Mouse (Mus musculus) ovary, postnatal 10 days (tissue): ENCODE results near the gene Irgm2.

ENCODE experiments used
- DNase-seq: peaks from one replicate; pipeline ENCODE4 v3.0.0; 2022; ENCODE audit warnings: low spot score

Irgm2 gene

DNA sequence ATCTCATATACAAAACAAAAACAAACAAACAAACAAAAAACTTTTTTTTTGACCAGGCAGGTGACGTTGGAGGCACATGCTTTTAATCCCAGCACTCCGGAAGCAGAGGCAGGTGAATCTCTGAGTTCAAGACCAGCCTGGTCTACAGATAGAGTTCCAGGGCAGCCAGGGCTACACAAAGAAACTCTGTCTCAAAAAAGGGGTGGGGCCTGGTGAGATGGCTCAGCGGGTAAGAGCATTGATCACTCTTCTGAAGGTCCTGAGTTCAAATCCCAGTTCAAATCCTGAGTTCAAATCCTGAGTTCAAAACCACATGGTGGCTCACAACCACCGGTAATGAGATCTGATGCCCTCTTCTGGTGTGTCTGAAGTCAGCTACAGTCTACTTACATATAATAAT lies 62.4 kb downstream of the Irgm2 start:
- DNase-seq, result no peak

- no peak for DNase-seq
Measured at GRCm38 (mm10) chr11:58262336-58262735, 62.9 kb downstream of the Irgm2 start.

DNA sequence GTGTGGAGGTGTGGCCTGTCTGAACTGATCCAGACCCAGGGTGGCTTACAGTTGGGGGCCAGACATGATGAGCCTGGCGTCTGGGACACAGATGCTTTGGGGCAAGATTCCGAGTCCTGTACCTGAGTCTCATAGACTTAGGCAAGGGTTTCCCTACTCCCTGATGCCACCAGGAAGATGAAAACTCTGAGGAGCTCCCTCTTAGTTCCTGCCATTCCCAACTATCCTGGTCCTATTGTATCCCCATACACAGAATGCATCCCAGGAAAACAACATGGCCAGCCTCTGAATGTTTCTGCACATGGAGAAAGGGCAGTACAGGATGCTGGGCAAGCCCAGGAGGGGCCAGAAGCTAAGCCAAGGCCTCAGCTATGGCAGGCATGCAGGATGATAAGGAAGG lies 64.1 kb downstream of the Irgm2 start:
- no peak for DNase-seq

DNA sequence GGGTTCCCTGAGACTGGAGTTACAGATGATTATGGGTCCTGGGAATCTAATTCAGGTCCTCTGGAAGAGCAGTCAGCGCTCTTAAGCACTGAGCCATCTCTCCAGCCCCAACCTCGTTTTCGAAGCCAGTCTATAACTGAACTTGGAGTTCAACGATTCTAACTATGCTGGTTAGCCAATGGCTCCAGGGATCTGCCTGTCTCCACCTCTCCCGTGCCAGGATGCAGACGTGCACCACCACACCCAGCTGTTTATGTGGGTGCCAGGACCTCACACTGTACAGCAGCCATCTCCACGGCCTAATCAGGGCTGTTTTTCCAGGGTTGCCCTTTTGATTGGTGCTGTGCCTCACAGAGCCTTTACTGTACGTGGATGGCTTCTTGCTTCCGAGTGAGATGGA lies 65.1 kb downstream of the Irgm2 start:
- no peak for DNase-seq

DNA sequence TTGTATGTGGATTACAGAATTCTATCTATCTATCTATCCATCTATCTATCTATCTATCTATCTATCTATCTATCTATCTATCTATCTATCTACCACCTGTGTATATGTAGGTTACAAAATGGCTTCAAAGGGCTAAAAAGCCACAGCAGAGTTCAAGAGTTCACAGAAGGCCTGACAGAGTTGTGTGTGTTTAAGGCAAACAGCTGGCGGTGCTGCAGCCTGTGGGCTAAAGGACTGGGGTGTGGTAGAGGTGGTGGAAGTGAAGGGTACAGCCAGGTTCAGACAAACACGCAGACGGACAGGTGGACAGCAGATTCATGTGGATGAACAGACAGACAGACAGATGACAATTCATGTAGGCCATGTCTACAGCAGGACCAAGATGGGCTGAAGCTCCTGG lies 68.9 kb downstream of the Irgm2 start:
- no peak for DNase-seq
